Mouse (Mus musculus) ES-E14 (cell line): ENCODE measurements around the gene Sirt1. TPM values are rescaled to one million over a fixed set of nuclear protein-coding genes. Genes with fewer than 3 reads are reported as not detected.
"Not testable (repeated sequence)": the region's sequence is repeated elsewhere in the genome, so short reads cannot be mapped to it uniquely, and the experiment has no call there.

Experiments used
- DNase-seq: peaks from one replicate; pipeline ENCODE4 v3.0.0-alpha.2; 2013; ENCODE audit warnings: low read depth, low spot score
- H3K27ac ChIP-seq: 2 replicates; pipeline ENCODE4 v1.5.1; 2012; ENCODE audit warnings: low read depth, mild to moderate bottlenecking, low read length, moderate library complexity, mixed read lengths; ENCODE audit not compliant: poor library complexity, insufficient read depth, severe bottlenecking
- H3K36me3 ChIP-seq: 2 replicates; pipeline ENCODE4 v1.6.1; 2012; ENCODE audit warnings: mild to moderate bottlenecking, low read length, moderate library complexity, mixed read lengths; ENCODE audit not compliant: control insufficient read depth, poor library complexity, insufficient read depth, severe bottlenecking
- H3K4me1 ChIP-seq, 2 experiments: fragments of 150-350 bp in 1 of 2; sonication (generic) in 1 of 2; 2 replicates each; pipeline ENCODE4 v1.6.1; 2012; ENCODE audit warnings: low read length in 2 of 2, mild to moderate bottlenecking in 1 of 2, mixed read lengths in 1 of 2; ENCODE audit not compliant: control insufficient read depth in 2 of 2, insufficient read depth in 2 of 2, poor library complexity in 1 of 2
- H3K4me3 ChIP-seq, 2 experiments: fragments of 150-350 bp in 1 of 2; sonication (generic) in 1 of 2; 2 replicates each; pipeline ENCODE4 v1.5.1; 2012; ENCODE audit warnings: low read length in 2 of 2, low read depth in 1 of 2, mild to moderate bottlenecking in 1 of 2, mixed read lengths in 1 of 2; ENCODE audit not compliant: insufficient read depth in 1 of 2, poor library complexity in 1 of 2, severe bottlenecking in 1 of 2
- H3K9ac ChIP-seq: 2 replicates; pipeline ENCODE4 v1.6.1; 2012; ENCODE audit warnings: low read depth, mild to moderate bottlenecking, low read length, mixed read lengths; ENCODE audit not compliant: poor library complexity, insufficient read depth, severe bottlenecking
- H3K9me3 ChIP-seq: fragments of 150-350 bp; sonication (generic); 2 replicates; pipeline ENCODE4 v1.6.1; 2012; ENCODE audit warnings: low read depth, mild to moderate bottlenecking, low read length; ENCODE audit not compliant: control insufficient read depth, insufficient read depth
- CHD2 ChIP-seq: IDR thresholded peaks from 2 replicates; pipeline ENCODE4 v1.6.1; 2014; ENCODE audit warnings: mild to moderate bottlenecking, low read depth, low read length, inconsistent platforms
- HCFC1 ChIP-seq: IDR thresholded peaks from 2 replicates; pipeline ENCODE4 v1.6.1; 2012; ENCODE audit warnings: low read length, inconsistent platforms, borderline replicate concordance; ENCODE audit not compliant: insufficient read depth
- MAFK ChIP-seq: IDR thresholded peaks from 2 replicates; pipeline ENCODE4 v1.6.1; 2014; ENCODE audit warnings: mild to moderate bottlenecking, low read depth, low read length, inconsistent platforms; ENCODE audit not compliant: insufficient read depth
- ZC3H11A ChIP-seq: IDR thresholded peaks from 2 replicates; pipeline ENCODE4 v1.6.1; 2012; ENCODE audit warnings: low read depth, mild to moderate bottlenecking, inconsistent platforms, low read length, borderline replicate concordance
- ZNF384 ChIP-seq: IDR thresholded peaks from 2 replicates; pipeline ENCODE4 v1.6.1; 2012; ENCODE audit warnings: low read depth, low read length, inconsistent platforms
- in situ Hi-C, 2 experiments: fragments of 600-800 bp; cut with MboI; formaldehyde crosslinking; loops; one replicate each; pipeline ENCODE4 v1.15.1; 2025; ENCODE audit warnings: low sequenced_read_pairs in 2 of 2, inconsistent platforms in 1 of 2; ENCODE audit not compliant: unreplicated experiment in 2 of 2
- total RNA-seq: library from RNA; depleted of rRNA; stranded (reverse); fragments of 300-350 nt; gene quantifications from 2 replicates; pipeline ENCODE4 v1.2.3, GENCODE M21; 2012

The Sirt1 gene
- total RNA-seq, 1 experiment = 34.5 TPM

DNA sequence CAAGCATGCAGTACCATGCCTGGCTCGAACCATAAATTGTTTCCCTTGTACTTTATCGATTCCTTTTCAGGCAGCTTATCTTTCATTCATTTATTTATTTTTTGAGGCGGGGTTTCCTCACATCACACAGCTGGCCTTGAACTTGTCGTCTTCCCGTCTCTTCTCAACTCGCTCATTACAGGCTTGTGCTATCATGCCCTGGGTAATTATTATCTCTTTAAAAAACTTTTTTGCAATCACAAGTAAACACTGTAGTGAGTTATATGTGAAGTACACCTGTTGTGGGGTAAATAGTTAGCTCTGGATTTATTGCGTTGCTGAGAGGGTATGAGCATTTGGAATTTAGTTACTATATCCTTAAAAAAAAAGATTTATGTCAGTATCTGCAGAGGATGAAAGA, 33.8 kb upstream of the Sirt1 start:
- no peak for DNase-seq
- Histone ChIP-seq H3K4me1 (no peaks in the 10 kb centered on the region; a peak in 2 of 4 replicates), H3K27ac (no peak overlapping the region), H3K9ac (no peak overlapping the region), H3K9me3 (no peaks in the 10 kb centered on the region), H3K4me3 (no peak overlapping the region), H3K36me3 (no peaks in the 10 kb centered on the region)
- in situ Hi-C loops = no loop called here
- TF ChIP-seq HCFC1 = no peak
- no peak for TF ChIP-seq ZNF384
- no peak for TF ChIP-seq MAFK
- TF ChIP-seq CHD2 = no peak
- TF ChIP-seq ZC3H11A = no peak

DNA sequence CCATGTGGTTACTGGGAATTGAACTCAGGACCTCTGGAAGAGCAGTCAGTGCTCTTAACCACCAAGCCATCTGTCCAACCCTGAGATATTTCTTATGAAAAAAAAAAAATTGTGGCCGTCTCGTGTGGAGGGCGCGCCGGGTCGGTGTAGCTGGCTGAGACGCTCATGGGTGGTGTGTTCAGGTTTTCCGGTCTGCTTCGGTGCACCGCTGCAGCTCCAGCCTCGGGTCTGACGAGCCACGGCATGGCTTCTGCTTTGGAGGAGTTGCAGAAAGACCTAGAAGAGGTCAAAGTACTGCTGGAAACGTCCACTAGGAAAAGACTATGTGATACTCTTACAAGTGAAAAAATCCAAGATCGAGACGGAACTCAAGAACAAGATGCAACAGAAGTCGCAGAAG, 31.3 kb upstream of the Sirt1 start:
- no peak for DNase-seq
- Histone ChIP-seq H3K4me3 (no peak overlapping the region), H3K9ac (no peak overlapping the region), H3K4me1 (no peaks in the 10 kb centered on the region; a peak in 1 of 4 replicates), H3K27ac (no peak overlapping the region), H3K36me3 (no peaks in the 10 kb centered on the region), H3K9me3 (no peaks in the 10 kb centered on the region)
- no peak for TF ChIP-seq HCFC1
- TF ChIP-seq ZC3H11A = no peak
- TF ChIP-seq CHD2 = no peak
- no peak for TF ChIP-seq ZNF384
- no peak for TF ChIP-seq MAFK
- in situ Hi-C loops = no loop called here

DNA sequence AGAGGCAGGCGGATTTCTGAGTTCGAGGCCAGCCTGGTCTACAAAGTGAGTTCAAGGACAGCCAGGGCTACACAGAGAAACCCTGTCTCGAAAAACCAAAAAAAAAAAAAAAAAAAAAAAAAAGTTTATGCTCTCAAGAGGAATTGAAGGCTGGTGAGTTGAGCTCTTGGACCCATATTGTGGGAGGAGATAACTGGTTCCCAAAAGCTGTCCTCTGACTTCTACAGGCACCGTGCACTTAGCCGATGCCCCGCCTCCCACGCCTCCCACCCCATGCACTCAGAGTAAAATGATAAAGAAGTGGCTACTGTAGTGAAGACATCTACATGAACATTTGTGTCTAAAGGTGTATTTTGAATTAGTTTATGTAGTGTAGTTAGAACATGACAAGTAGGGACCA, 30.2 kb upstream of the Sirt1 start:
- H3K36me3 ChIP-seq, H3K9me3 ChIP-seq, H3K27ac ChIP-seq, in situ Hi-C loops, DNase-seq, H3K4me3 ChIP-seq, H3K9ac ChIP-seq, H3K4me1 ChIP-seq: not testable (repeated sequence)

DNA sequence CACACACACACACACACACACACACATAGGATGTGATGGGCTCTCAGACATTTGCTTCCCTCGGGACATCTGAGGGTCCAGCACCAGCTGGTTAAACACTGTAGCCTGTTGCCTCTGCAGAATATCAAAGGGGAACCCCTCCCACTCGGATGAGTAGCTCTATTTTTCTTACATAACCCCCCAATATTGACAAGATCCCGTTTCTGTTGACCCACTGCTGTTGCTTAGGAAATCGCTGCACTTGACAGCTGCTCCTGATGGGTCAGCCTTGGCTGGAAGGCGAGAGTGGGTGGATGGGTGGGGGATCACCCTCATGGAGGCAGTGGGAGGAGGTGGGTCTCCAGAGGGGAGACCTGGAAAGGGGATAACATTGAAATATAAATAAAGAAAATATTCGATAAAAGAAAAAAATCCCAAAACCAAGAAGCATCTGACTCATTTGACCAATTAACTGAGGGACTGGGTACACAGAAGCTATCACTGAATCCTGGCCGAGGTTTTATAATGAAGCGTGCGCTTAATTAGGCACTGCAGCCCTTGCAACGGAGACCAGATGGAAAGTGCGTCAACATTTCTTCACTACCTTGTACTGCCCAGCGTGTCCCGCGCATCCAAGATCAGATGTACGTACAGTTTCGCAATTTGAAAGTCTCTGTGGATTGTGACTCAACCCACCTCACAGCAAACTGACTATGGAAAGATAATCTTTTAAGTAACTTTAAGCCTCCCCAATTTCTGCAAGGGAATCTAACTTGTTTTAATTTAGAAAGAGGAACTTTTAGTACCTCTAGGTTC, 28.9 kb upstream of the Sirt1 start:
- in situ Hi-C loops = no loop called here
- TF ChIP-seq ZC3H11A (no peak), MAFK (no peak), CHD2 (no peak), ZNF384 (no peak), HCFC1 (no peak)
- Histone ChIP-seq H3K4me3 (no peak overlapping the region), H3K9ac (no peak overlapping the region), H3K27ac (no peak overlapping the region), H3K4me1 (no peaks in the 10 kb centered on the region; a peak in 1 of 4 replicates), H3K9me3 (no peaks in the 10 kb centered on the region), H3K36me3 (no peaks in the 10 kb centered on the region)
- DNase-seq = no peak

DNA sequence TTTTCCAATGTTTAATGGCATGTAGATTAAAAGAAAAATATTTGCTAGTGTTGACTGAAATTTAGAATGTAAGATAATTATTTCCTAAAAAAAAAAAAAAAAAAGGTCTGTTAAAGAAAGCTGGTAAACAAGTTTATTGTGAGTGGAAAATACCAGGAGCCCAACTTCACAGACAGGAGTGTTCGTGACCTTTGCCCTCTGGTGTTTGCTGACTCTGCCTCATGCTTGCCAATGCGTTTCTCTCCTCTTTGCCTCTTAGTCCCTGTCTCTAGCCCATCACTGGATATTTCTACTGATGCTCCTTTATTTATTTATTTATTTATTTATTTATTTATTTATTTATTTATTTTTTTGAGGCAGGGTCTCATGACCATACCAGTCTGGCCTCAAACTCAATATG, 22.1 kb upstream of the Sirt1 start:
- Histone ChIP-seq H3K36me3 (no peaks in the 10 kb centered on the region), H3K9me3 (no peaks in the 10 kb centered on the region), H3K4me3 (no peak overlapping the region), H3K4me1 (no peaks in the 10 kb centered on the region), H3K27ac (no peak overlapping the region), H3K9ac (no peak overlapping the region)
- TF ChIP-seq CHD2 (no peak), ZC3H11A (no peak), ZNF384 (no peak), MAFK (no peak), HCFC1 (no peak)
- no peak for DNase-seq
- in situ Hi-C loops = no loop called here
